ENCODE assay signal across 10 mouse cellular contexts in genomic region chr7:34774020-34774419, GRCm38 (mm10). TPM values are rescaled to one million over a fixed set of nuclear protein-coding genes. Genes with fewer than 3 reads are reported as not detected.
DNase-seq lines count a peak whose midpoint lies in the region; ATAC-seq and TF ChIP-seq lines count a peak whose summit lies in the region.
"Had no signal": no experiment of that assay in that cellular context is flagged by ENCODE, and none has a peak within 500 bp of the region (broad histone marks: within the 10 kb centered on the region; RNA-seq: fewer than 3 reads in every experiment).

No protein-coding gene starts in this region.

- WGBS in heart, embryonic 13.5 days: 20% methylated on average over 13 of the region's 13 CpGs
- 16% methylated on average over 13 of the region's 13 CpGs for WGBS in forebrain, embryonic 15.5 days
- WGBS in midbrain, postnatal 0 days: 31% methylated on average over 13 of the region's 13 CpGs
- WGBS in liver, embryonic 12.5 days (ENCODE audit: insufficient replicate concordance): 29% methylated on average over 13 of the region's 13 CpGs

- peaks cover 16% of the 10 kb centered on the region; the same call in 1 of the 2 replicates for H3K27me3 ChIP-seq in heart, embryonic 13.5 days (replicated peaks)
- H3K27me3 ChIP-seq in forebrain, embryonic 15.5 days: no peaks in the 10 kb centered on the region
- no peaks in the 10 kb centered on the region for H3K27me3 ChIP-seq in midbrain, postnatal 0 days (ENCODE audit: insufficient read depth, low read length)
- no peaks in the 10 kb centered on the region for H3K27me3 ChIP-seq in liver, embryonic 12.5 days (replicated peaks)

- peak overlapping the region; percentile 34 for H3K4me2 ChIP-seq in heart, embryonic 13.5 days
- peak overlapping the region; percentile 37 for H3K4me2 ChIP-seq in forebrain, embryonic 15.5 days (replicated peaks)
- peak overlapping the region; percentile 18; the same call in 1 of the 2 replicates for H3K4me2 ChIP-seq in midbrain, postnatal 0 days (ENCODE audit: low read depth, low read length, poor library complexity, severe bottlenecking)
- no peak overlapping the region for H3K4me2 ChIP-seq in liver, embryonic 12.5 days

- no peak for DNase-seq in heart, postnatal 4 days
- peak; percentile 42 to 56 for DNase-seq in left cerebral cortex, adult 2 months (ENCODE audit: extremely low spot score in 1 of 2, low spot score in 2 of 2)
- DNase-seq in midbrain, postnatal 0 days (ENCODE audit: low spot score): no peak
- no peak for DNase-seq in adrenal gland, postnatal 10 days

- no peak overlapping the region for H3K4me3 ChIP-seq in heart, embryonic 13.5 days
- no peak overlapping the region for H3K4me3 ChIP-seq in forebrain, embryonic 15.5 days
- H3K4me3 ChIP-seq in left cerebral cortex, adult 2 months: peak overlapping the region; percentile 23
- no peak overlapping the region for H3K4me3 ChIP-seq in midbrain, postnatal 0 days (ENCODE audit: low read depth, low read length)
- H3K4me3 ChIP-seq in liver, embryonic 12.5 days: no peak overlapping the region

- ATAC-seq in heart, embryonic 13.5 days (ENCODE audit: extremely low read depth, insufficient number of reproducible peaks, low FRiP score, low TSS enrichment): no peak
- ATAC-seq in forebrain, embryonic 15.5 days (replicated peaks): peak; percentile 10; the same call in 1 of the 2 replicates
- no peak for ATAC-seq in midbrain, postnatal 0 days (ENCODE audit: low FRiP score)
- ATAC-seq in erythroid progenitor cell, adult 5-6 weeks (replicated peaks; ENCODE audit: low FRiP score, poor library complexity, severe bottlenecking): no peak
- ATAC-seq in liver, embryonic 12.5 days: no peak
- ATAC-seq: activated CD4-positive, CD25-positive, alpha-beta regulatory T cell, adult 4 months had no signal

- no peak for TF ChIP-seq CTCF in left cerebral cortex, adult 2 months (IDR thresholded peaks at IDR 0.05)
- no peak for TF ChIP-seq CTCF in midbrain, postnatal 0 days (IDR thresholded peaks at IDR 0.05)

- H3K9me3 ChIP-seq in heart, embryonic 13.5 days: no peaks in the 10 kb centered on the region
- no peaks in the 10 kb centered on the region for H3K9me3 ChIP-seq in forebrain, embryonic 15.5 days
- H3K9me3 ChIP-seq in midbrain, postnatal 0 days (ENCODE audit: low read length): no peaks in the 10 kb centered on the region
- no peaks in the 10 kb centered on the region for H3K9me3 ChIP-seq in liver, embryonic 12.5 days (replicated peaks)

- H3K4me1 ChIP-seq in heart, embryonic 13.5 days: peaks cover 18% of the 10 kb centered on the region
- H3K4me1 ChIP-seq in forebrain, embryonic 15.5 days: peaks cover 42% of the 10 kb centered on the region
- peaks cover 4% of the 10 kb centered on the region; the same call in 1 of the 2 replicates for H3K4me1 ChIP-seq in midbrain, postnatal 0 days (ENCODE audit: insufficient read depth, low read length)
- H3K4me1 ChIP-seq in liver, embryonic 12.5 days: no peaks in the 10 kb centered on the region

- H3K27ac ChIP-seq in heart, embryonic 13.5 days (replicated peaks): no peak overlapping the region
- peak overlapping the region; percentile 82 for H3K27ac ChIP-seq in forebrain, embryonic 15.5 days (replicated peaks)
- no peak overlapping the region for H3K27ac ChIP-seq in left cerebral cortex, adult 2 months
- no peak overlapping the region for H3K27ac ChIP-seq in midbrain, postnatal 0 days (ENCODE audit: low read depth, low read length)
- no peak overlapping the region for H3K27ac ChIP-seq in liver, embryonic 12.5 days

- H3K36me3 ChIP-seq in heart, embryonic 13.5 days: no peaks in the 10 kb centered on the region
- H3K36me3 ChIP-seq in forebrain, embryonic 15.5 days: no peaks in the 10 kb centered on the region
- no peaks in the 10 kb centered on the region for H3K36me3 ChIP-seq in midbrain, postnatal 0 days (ENCODE audit: insufficient read depth, low read length)
- H3K36me3 ChIP-seq in liver, embryonic 12.5 days: no peaks in the 10 kb centered on the region

- intact Hi-C loops in left cerebral cortex, adult 2 months (cut with DNase I): loop anchor here (2.0 kb wide), 1 partner anchor 39 kb away; the partner anchor contains the start of gene Chst8

- peak overlapping the region; percentile 24; the same call in 1 of the 2 replicates for H3K9ac ChIP-seq in heart, embryonic 13.5 days
- H3K9ac ChIP-seq in forebrain, embryonic 15.5 days (replicated peaks): no peak overlapping the region
- no peak overlapping the region for H3K9ac ChIP-seq in midbrain, postnatal 0 days (replicated peaks; ENCODE audit: low read length, poor library complexity, severe bottlenecking)
- no peak overlapping the region for H3K9ac ChIP-seq in liver, embryonic 12.5 days

RNA-seq across cellular contexts. Expression of gene Chst8, which starts 38.5 kb away (rescaled TPM):
- 0.91 and 1.6 TPM in 2 replicates for polyA plus RNA-seq in heart, embryonic 13.5 days (2015; fragmentation: Nextera tagmentation; extraction: Ambion mirVana)
- under 1 TPM; 0.38 to 0.74 TPM for total RNA-seq in heart, postnatal 4 days (2021)
- 8.8 and 9.6 TPM in 2 replicates for polyA plus RNA-seq in forebrain, embryonic 15.5 days (2015; fragmentation: Nextera tagmentation; extraction: Ambion mirVana)
- 10 to 100 TPM; 20.9 to 22.0 TPM for total RNA-seq in left cerebral cortex, adult 2 months (2021)
- total RNA-seq in midbrain, postnatal 0 days (2014; rRNA removed): 17.4 and 20.1 TPM in 2 replicates
- 13.5 and 16.2 TPM in 2 replicates for polyA plus RNA-seq in midbrain, postnatal 0 days (2015; fragmentation: Nextera tagmentation; extraction: Ambion mirVana)
- total RNA-seq in adrenal gland, postnatal 10 days (2021): 1 to 10 TPM; 5.5 to 6.0 TPM
- total RNA-seq in erythroid progenitor cell, adult 5-6 weeks (2015; ENCODE audit: low replicate concordance): not detected in 2 replicates
- not detected in 2 replicates for total RNA-seq in erythroid progenitor cell, adult 5-6 weeks (2017; ENCODE audit: low replicate concordance)
- polyA plus RNA-seq in liver, embryonic 12.5 days (2016; fragmentation: Nextera tagmentation; extraction: Ambion mirVana): 1.2 and 1.3 TPM in 2 replicates
- total RNA-seq: megakaryocyte-erythroid progenitor cell, adult 5-6 weeks had no signal
- polyA plus RNA-seq: activated CD4-positive, CD25-positive, alpha-beta regulatory T cell, adult 4 months had no signal

Comparison
In these comparisons a context has a peak if more than half of its experiments do, and no peak if none do; other contexts are left out.
1. DNase-seq: peak in left cerebral cortex, adult 2 months (2 of 2); none in heart, postnatal 4 days (single experiment), midbrain, postnatal 0 days (single experiment) and adrenal gland, postnatal 10 days (single experiment).